Mouse (Mus musculus) G1E (cell line): Measurements from ENCODE around the gene H2-Q10. TPM values are rescaled to one million over a fixed set of nuclear protein-coding genes. Genes with fewer than 3 reads are reported as not detected.
A peak's percentile ranks its signal among the peaks of the same experiment; 100 is the strongest.

Source experiments
- ATAC-seq: 2 replicates; pipeline ENCODE4 v1.8.0; 2016; ENCODE audit warnings: mild to moderate bottlenecking; ENCODE audit not compliant: insufficient number of reproducible peaks, poor library complexity, low FRiP score, severe bottlenecking; ENCODE audit errors: extremely low read depth
- DNase-seq: peaks from one replicate; pipeline ENCODE4 v3.0.0; 2012; ENCODE audit warnings: low spot score
- H3K27me3 ChIP-seq: 2 replicates; pipeline ENCODE4 v1.6.1; 2012; ENCODE audit warnings: mild to moderate bottlenecking, low read length, inconsistent platforms; ENCODE audit not compliant: insufficient read depth
- H3K36me3 ChIP-seq: replicated peaks from 2 replicates; pipeline ENCODE3; 2012; ENCODE audit warnings: mild to moderate bottlenecking, inconsistent platforms
- H3K4me1 ChIP-seq: 2 replicates; pipeline ENCODE4 v1.6.1; 2012; ENCODE audit warnings: low read depth, low read length, inconsistent platforms, mixed read lengths; ENCODE audit not compliant: insufficient read depth
- H3K4me3 ChIP-seq: 2 replicates; pipeline ENCODE4 v1.5.1; 2012; ENCODE audit warnings: low read depth, mild to moderate bottlenecking, inconsistent platforms, low read length, moderate library complexity, mixed read lengths
- H3K9me3 ChIP-seq: replicated peaks from 2 replicates; pipeline ENCODE4 v1.6.1; 2012; ENCODE audit warnings: inconsistent platforms
- CTCF ChIP-seq: IDR thresholded peaks from 2 replicates; pipeline ENCODE4 v1.5.1; 2012; ENCODE audit warnings: low read depth, low read length, inconsistent platforms, mixed read lengths
- GATA1 ChIP-seq: IDR thresholded peaks from 2 replicates; pipeline ENCODE4 v1.6.1; 2012; ENCODE audit warnings: borderline replicate concordance, low read length, inconsistent platforms, mixed read lengths
- GATA2 ChIP-seq: IDR thresholded peaks from 2 replicates; pipeline ENCODE4 v1.6.1; 2012; ENCODE audit warnings: low read depth, low read length, inconsistent platforms, borderline replicate concordance
- POLR2AphosphoS5 ChIP-seq: IDR thresholded peaks from 2 replicates; pipeline ENCODE4 v1.6.1; 2012; ENCODE audit warnings: low read depth, low read length, inconsistent platforms; ENCODE audit not compliant: insufficient replicate concordance
- TAL1 ChIP-seq: conservative IDR thresholded peaks from 2 replicates; pipeline ENCODE4 v1.6.1; 2012; ENCODE audit warnings: low read depth, low read length, inconsistent platforms, mixed read lengths
- polyA plus RNA-seq: library from polyadenylated mRNA; stranded (reverse); fragments of >175 nt; gene quantifications from 2 replicates; pipeline ENCODE4 v1.2.3, GENCODE M21; 2012
- total RNA-seq, 2 experiments: library from RNA; stranded (forward) in 1 of 2; stranded (reverse) in 1 of 2; fragments of 200-1000 nt in 1 of 2; fragments of >200 nt in 1 of 2; fragmentation: Nextera tagmentation in 1 of 2; gene quantifications; 2 replicates each; pipeline ENCODE4 v1.2.3; 2014 to 2017

H2-Q10 gene
- total and polyA plus RNA-seq, 3 experiments: 0.05 TPM; not detected in 2

DNA sequence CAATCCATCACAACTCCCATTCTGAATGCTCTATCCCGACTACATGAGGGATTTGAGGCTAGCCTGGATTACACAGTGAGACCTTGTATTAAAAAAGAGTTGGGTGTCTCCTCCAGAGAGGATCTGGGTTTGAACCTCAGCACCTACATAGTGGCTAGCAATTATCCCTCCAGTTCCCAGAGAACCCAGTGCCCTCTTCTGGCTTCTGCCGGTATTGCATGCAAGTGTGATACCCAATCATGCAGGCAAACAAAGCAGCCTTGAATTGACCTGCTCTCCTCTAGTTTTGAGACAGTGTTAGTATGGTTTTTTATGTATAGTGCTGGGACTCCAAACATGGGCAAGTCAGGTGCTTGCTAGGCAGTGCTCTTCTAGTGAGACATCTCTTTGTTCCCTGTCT is 44.0 kb downstream of the H2-Q10 start:
- peak; percentile 29 for DNase-seq
- Histone ChIP-seq H3K4me1 (peaks cover 42% of the 10 kb centered on the region), H3K36me3 (peaks cover 46% of the 10 kb centered on the region), H3K27me3 (peaks cover 8% of the 10 kb centered on the region), H3K9me3 (no peaks in the 10 kb centered on the region), H3K4me3 (no peak overlapping the region)
- ATAC-seq: no peak
- no peak for TF ChIP-seq POLR2AphosphoS5
- TF ChIP-seq CTCF: peak; percentile 89

DNA sequence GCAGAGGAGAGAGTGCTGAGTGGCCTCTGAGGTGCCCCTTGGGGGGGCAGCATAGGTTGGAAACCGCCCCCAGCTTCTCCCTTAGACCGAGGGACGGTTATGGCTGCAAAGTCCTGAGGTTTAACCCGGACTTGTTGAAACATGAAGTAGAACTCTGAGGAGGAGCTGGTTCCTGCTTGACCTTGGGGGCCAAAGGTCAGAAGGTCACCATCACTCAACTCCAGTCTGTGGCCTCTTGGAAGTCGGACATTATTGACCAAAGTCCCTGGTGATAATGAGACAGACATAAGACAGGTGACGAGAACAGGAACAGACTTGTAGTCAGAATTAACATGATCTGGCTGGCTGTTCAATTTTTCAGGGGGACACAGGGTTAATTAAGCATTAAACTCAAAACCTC is 44.9 kb downstream of the H2-Q10 start:
- no peaks in the 10 kb centered on the region for H3K9me3 ChIP-seq
- no peak for DNase-seq
- TF ChIP-seq TAL1 (no peak), GATA2 (no peak), CTCF (no peak), GATA1 (no peak), POLR2AphosphoS5 (no peak)
- no peak for ATAC-seq
- peak overlapping the region; percentile 46; the same call in 1 of the 2 replicates for H3K4me3 ChIP-seq
- peaks cover 51% of the 10 kb centered on the region for H3K36me3 ChIP-seq
- peaks cover 42% of the 10 kb centered on the region for H3K4me1 ChIP-seq
- H3K27me3 ChIP-seq: no peaks in the 10 kb centered on the region

DNA sequence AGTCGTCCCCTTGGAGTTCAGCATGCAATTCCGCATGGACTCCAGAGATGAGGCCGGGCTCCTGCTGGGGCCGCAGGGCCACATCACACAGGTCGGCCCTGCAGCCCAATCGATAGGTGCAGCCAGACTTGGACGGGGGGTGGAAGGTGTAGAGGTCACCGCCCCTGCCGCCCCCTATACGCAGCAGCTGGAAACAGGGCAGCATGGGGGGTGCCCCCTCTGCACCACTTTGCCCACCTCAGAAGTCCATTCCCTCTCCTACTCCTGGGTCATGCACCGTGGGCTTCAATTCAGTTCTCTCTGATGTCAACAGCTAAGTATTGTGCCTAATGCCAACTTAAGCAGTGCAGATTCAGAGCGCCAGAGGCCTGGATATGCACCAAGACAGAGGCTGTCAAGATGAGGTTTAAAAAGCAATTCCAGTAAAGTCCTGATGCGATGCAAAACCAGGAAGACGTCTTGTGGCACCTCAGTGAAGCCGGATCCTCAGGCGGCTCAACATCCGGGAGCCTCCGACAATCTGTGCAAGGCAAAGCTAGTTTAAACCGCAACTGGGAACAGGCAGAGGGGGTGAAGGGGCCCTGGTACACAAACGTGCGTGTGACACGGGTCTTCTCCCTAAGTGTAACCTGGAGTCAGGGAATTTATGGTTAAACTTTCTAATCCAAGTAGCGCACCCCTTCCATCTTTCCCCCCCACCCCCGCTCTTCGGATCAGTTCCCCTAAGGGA is 46.2 kb downstream of the H2-Q10 start:
- no peak for TF ChIP-seq GATA2
- no peak for TF ChIP-seq CTCF
- ATAC-seq: no peak
- no peak for DNase-seq
- Histone ChIP-seq H3K36me3 (peaks cover 64% of the 10 kb centered on the region), H3K4me3 (peak overlapping the region; percentile 73), H3K4me1 (peaks cover 42% of the 10 kb centered on the region), H3K27me3 (no peaks in the 10 kb centered on the region), H3K9me3 (no peaks in the 10 kb centered on the region)

DNA sequence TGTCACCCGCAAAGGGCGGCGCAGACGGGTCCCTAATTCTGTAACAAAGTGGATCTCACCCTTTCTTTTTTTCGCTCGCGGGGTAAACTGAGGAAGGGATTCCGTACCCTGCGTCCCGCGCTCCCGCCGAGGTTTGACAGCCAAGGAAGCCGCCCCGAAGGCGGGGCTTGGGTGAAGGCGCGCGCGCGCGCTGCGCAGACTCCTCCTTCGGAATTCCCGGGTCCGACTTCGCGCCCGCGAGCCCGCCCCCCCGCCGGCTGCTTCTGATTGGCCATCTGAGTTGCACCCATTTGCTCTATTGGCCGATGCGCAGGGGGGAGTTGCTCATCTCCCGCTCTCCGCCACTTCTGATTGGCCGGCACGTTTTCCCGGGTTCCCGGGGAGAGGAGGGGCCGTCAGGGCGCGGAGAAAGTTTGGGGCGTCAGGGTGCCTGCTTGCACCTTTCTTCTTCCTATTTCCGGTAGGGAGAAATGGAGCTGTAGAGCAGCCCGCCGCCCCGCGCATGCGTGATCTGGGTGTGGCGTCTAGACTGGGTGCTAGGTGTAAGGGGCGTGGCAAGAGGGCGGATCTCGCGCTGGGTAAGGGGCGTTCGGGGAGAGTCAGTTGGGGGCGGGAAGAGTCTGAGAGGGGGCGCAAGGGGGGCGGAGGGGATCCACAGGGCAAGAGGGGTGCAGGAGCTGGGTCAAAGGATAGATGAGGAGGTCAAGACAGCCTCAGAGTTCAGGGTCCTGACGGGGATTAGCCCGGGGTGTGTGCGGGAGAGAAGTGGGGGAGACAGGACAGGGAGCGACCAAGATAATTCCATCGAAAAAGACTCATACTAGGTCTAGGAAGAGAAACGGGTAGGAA is 47.0 kb downstream of the H2-Q10 start, which contains the start of the genes Tcf19 and Cchcr1:
TSS of gene Tcf19 (minus strand) at position 173 of the 849 bp plus-strand sequence.
TSS of gene Cchcr1 (plus strand) at position 449 of the 849 bp plus-strand sequence.
- DNase-seq (peak; percentile 100), ATAC-seq (peak; percentile 97)
- peak within 1 kb of the TSS; percentile 73 for H3K4me3 ChIP-seq
- H3K4me1 ChIP-seq: peaks cover 42% of the 10 kb centered on the region
- peaks cover 72% of the 10 kb centered on the region for H3K36me3 ChIP-seq
- no peaks in the 10 kb centered on the region for H3K27me3 ChIP-seq
- no peaks in the 10 kb centered on the region for H3K9me3 ChIP-seq
- TF ChIP-seq CTCF: no peak
- no peak for TF ChIP-seq TAL1
- TF ChIP-seq POLR2AphosphoS5: no peak
- TF ChIP-seq GATA1: no peak
- TF ChIP-seq GATA2: no peak

DNA sequence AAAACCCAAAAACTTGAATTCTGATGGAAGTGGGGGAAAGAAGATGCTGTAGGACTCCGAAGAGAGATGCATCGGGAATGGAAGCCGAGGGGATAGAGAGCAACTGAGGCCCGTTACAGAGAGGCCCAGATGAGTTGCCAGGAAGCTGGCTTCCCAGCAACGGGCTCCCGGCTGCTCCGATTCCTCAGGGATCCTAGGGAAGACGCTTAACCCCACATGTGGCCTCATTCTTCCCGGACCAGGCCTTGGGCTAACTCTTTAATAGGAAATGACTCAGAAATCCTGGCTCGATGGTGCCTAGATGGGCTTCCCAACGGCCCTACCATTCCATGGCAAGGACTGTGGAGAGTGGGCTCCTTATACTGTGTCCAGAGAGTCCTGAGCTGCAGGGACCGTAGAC is 47.6 kb downstream of the H2-Q10 start:
- TF ChIP-seq GATA2 (no peak), CTCF (no peak), GATA1 (no peak), TAL1 (no peak), POLR2AphosphoS5 (no peak)
- ATAC-seq (no peak), DNase-seq (peak; percentile 26)
- Histone ChIP-seq H3K36me3 (peaks cover 72% of the 10 kb centered on the region), H3K27me3 (no peaks in the 10 kb centered on the region), H3K9me3 (no peaks in the 10 kb centered on the region), H3K4me1 (peaks cover 42% of the 10 kb centered on the region), H3K4me3 (peak overlapping the region; percentile 73)

Other genes with a start within 250 kb of the H2-Q10 start
Only the 20 nearest of the 22 such genes appear.
- 7.0 and 14.1 TPM in 2 replicates for gene Nfkbil1, start 234.3 kb upstream of the H2-Q10 start, total RNA-seq (2014; fragmentation: Nextera tagmentation)
- 8.6 and 12.1 TPM in 2 replicates for gene Nfkbil1, start 234.3 kb upstream of the H2-Q10 start, total RNA-seq (2017)
- 37.3 and 41.6 TPM in 2 replicates for gene Nfkbil1, start 234.3 kb upstream of the H2-Q10 start, polyA plus RNA-seq
- 424 and 464 TPM in 2 replicates for gene Ddx39b, start 228.3 kb upstream of the H2-Q10 start, total RNA-seq (2014; fragmentation: Nextera tagmentation)
- gene Ddx39b, start 228.3 kb upstream of the H2-Q10 start, total RNA-seq (2017): 171 and 174 TPM in 2 replicates
- gene Ddx39b, start 228.3 kb upstream of the H2-Q10 start, polyA plus RNA-seq: 362 and 363 TPM in 2 replicates
- 50.2 and 53.6 TPM in 2 replicates for gene H2-D1, start 207.4 kb upstream of the H2-Q10 start, total RNA-seq (2014; fragmentation: Nextera tagmentation)
- gene H2-D1, start 207.4 kb upstream of the H2-Q10 start, total RNA-seq (2017): 109 and 115 TPM in 2 replicates
- gene H2-D1, start 207.4 kb upstream of the H2-Q10 start, polyA plus RNA-seq: 88.5 and 106 TPM in 2 replicates
- gene H2-Q1, start 149.7 kb upstream of the H2-Q10 start, total RNA-seq (2014; fragmentation: Nextera tagmentation): not detected in 2 replicates
- gene H2-Q1, start 149.7 kb upstream of the H2-Q10 start, total RNA-seq (2017): 0.16 TPM in 1 of 2 replicates, not detected in the other
- gene H2-Q1, start 149.7 kb upstream of the H2-Q10 start, polyA plus RNA-seq: not detected in 2 replicates
- not detected in 2 replicates for gene H2-Q2, start 127.8 kb upstream of the H2-Q10 start, total RNA-seq (2014; fragmentation: Nextera tagmentation)
- not detected in 2 replicates for gene H2-Q2, start 127.8 kb upstream of the H2-Q10 start, total RNA-seq (2017)
- not detected in 2 replicates for gene H2-Q2, start 127.8 kb upstream of the H2-Q10 start, polyA plus RNA-seq
- not detected in 2 replicates for gene H2-Q4, start 90.5 kb upstream of the H2-Q10 start, total RNA-seq (2014; fragmentation: Nextera tagmentation)
- gene H2-Q4, start 90.5 kb upstream of the H2-Q10 start, total RNA-seq (2017): 0.05 and 0.17 TPM in 2 replicates
- 0.04 TPM in 1 of 2 replicates, not detected in the other for gene H2-Q4, start 90.5 kb upstream of the H2-Q10 start, polyA plus RNA-seq
- not detected in 2 replicates for gene H2-Q6, start 45.2 kb upstream of the H2-Q10 start, total RNA-seq (2014; fragmentation: Nextera tagmentation)
- 0.12 and 0.33 TPM in 2 replicates for gene H2-Q6, start 45.2 kb upstream of the H2-Q10 start, total RNA-seq (2017)
- 0.07 TPM in 1 of 2 replicates, not detected in the other for gene H2-Q6, start 45.2 kb upstream of the H2-Q10 start, polyA plus RNA-seq
- not detected in 2 replicates for gene H2-Q7, start 30.9 kb upstream of the H2-Q10 start, total RNA-seq (2014; fragmentation: Nextera tagmentation)
- 0.23 and 0.38 TPM in 2 replicates for gene H2-Q7, start 30.9 kb upstream of the H2-Q10 start, total RNA-seq (2017)
- gene H2-Q7, start 30.9 kb upstream of the H2-Q10 start, polyA plus RNA-seq: 0.05 TPM in 1 of 2 replicates, not detected in the other
- gene Pou5f1, start 35.9 kb downstream of the H2-Q10 start, total RNA-seq (2014; fragmentation: Nextera tagmentation): not detected in 2 replicates
- 0.11 TPM in 1 of 2 replicates, not detected in the other for gene Pou5f1, start 35.9 kb downstream of the H2-Q10 start, total RNA-seq (2017)
- not detected in 2 replicates for gene Pou5f1, start 35.9 kb downstream of the H2-Q10 start, polyA plus RNA-seq
- 67.4 and 74.5 TPM in 2 replicates for gene Tcf19, start 46.7 kb downstream of the H2-Q10 start, total RNA-seq (2014; fragmentation: Nextera tagmentation)
- 29.8 and 37.2 TPM in 2 replicates for gene Tcf19, start 46.7 kb downstream of the H2-Q10 start, total RNA-seq (2017)
- gene Tcf19, start 46.7 kb downstream of the H2-Q10 start, polyA plus RNA-seq: 62.1 and 63.4 TPM in 2 replicates
- 13.3 and 14.1 TPM in 2 replicates for gene Cchcr1, start 47.0 kb downstream of the H2-Q10 start, total RNA-seq (2014; fragmentation: Nextera tagmentation)
- 12.3 and 12.5 TPM in 2 replicates for gene Cchcr1, start 47.0 kb downstream of the H2-Q10 start, total RNA-seq (2017)
- 18.7 and 19.3 TPM in 2 replicates for gene Cchcr1, start 47.0 kb downstream of the H2-Q10 start, polyA plus RNA-seq
- gene Psors1c2, start 63.1 kb downstream of the H2-Q10 start, total RNA-seq (2014; fragmentation: Nextera tagmentation): not detected in 2 replicates
- gene Psors1c2, start 63.1 kb downstream of the H2-Q10 start, total RNA-seq (2017): 0.22 TPM in 1 of 2 replicates, not detected in the other
- gene Psors1c2, start 63.1 kb downstream of the H2-Q10 start, polyA plus RNA-seq: 1.1 TPM in 2 replicates
- gene Cdsn, start 82.0 kb downstream of the H2-Q10 start, total RNA-seq (2014; fragmentation: Nextera tagmentation): not detected in 2 replicates
- gene Cdsn, start 82.0 kb downstream of the H2-Q10 start, total RNA-seq (2017): not detected in 2 replicates
- not detected in 2 replicates for gene Cdsn, start 82.0 kb downstream of the H2-Q10 start, polyA plus RNA-seq
- gene 2300002M23Rik, start 97.4 kb downstream of the H2-Q10 start, total RNA-seq (2014; fragmentation: Nextera tagmentation): not detected in 2 replicates
- gene 2300002M23Rik, start 97.4 kb downstream of the H2-Q10 start, total RNA-seq (2017): 0.27 TPM in 1 of 2 replicates, not detected in the other
- gene 2300002M23Rik, start 97.4 kb downstream of the H2-Q10 start, polyA plus RNA-seq: not detected in 2 replicates
- gene Sfta2, start 131.5 kb downstream of the H2-Q10 start, total RNA-seq (2014; fragmentation: Nextera tagmentation): not detected in 2 replicates
- not detected in 2 replicates for gene Sfta2, start 131.5 kb downstream of the H2-Q10 start, total RNA-seq (2017)
- gene Sfta2, start 131.5 kb downstream of the H2-Q10 start, polyA plus RNA-seq: not detected in 2 replicates
- gene Gm9573, start 156.5 kb downstream of the H2-Q10 start, total RNA-seq (2014; fragmentation: Nextera tagmentation): not detected in 2 replicates
- 0.11 TPM in 1 of 2 replicates, not detected in the other for gene Gm9573, start 156.5 kb downstream of the H2-Q10 start, total RNA-seq (2017)
- not detected in 2 replicates for gene Gm9573, start 156.5 kb downstream of the H2-Q10 start, polyA plus RNA-seq
- gene Mucl3, start 173.6 kb downstream of the H2-Q10 start, total RNA-seq (2014; fragmentation: Nextera tagmentation): not detected in 2 replicates
- gene Mucl3, start 173.6 kb downstream of the H2-Q10 start, total RNA-seq (2017): 0.06 and 0.16 TPM in 2 replicates
- not detected in 2 replicates for gene Mucl3, start 173.6 kb downstream of the H2-Q10 start, polyA plus RNA-seq
- gene Vars2, start 197.5 kb downstream of the H2-Q10 start, total RNA-seq (2014; fragmentation: Nextera tagmentation): 23.8 and 24.6 TPM in 2 replicates
- 10.8 and 11.0 TPM in 2 replicates for gene Vars2, start 197.5 kb downstream of the H2-Q10 start, total RNA-seq (2017)
- gene Vars2, start 197.5 kb downstream of the H2-Q10 start, polyA plus RNA-seq: 93.9 and 135 TPM in 2 replicates
- gene Gtf2h4, start 203.7 kb downstream of the H2-Q10 start, total RNA-seq (2014; fragmentation: Nextera tagmentation): 33.4 and 45.3 TPM in 2 replicates
- 22.7 and 29.5 TPM in 2 replicates for gene Gtf2h4, start 203.7 kb downstream of the H2-Q10 start, total RNA-seq (2017)
- 26.4 and 27.1 TPM in 2 replicates for gene Gtf2h4, start 203.7 kb downstream of the H2-Q10 start, polyA plus RNA-seq
- not detected in 2 replicates for gene Ddr1, start 234.5 kb downstream of the H2-Q10 start, total RNA-seq (2014; fragmentation: Nextera tagmentation)
- gene Ddr1, start 234.5 kb downstream of the H2-Q10 start, total RNA-seq (2017): 0.06 TPM in 1 of 2 replicates, not detected in the other
- 0.04 and 0.06 TPM in 2 replicates for gene Ddr1, start 234.5 kb downstream of the H2-Q10 start, polyA plus RNA-seq